Mouse (Mus musculus) c-Kit-positive CD71-negative TER-119-negative erythroid progenitor cells, embryonic 14.5 days (primary cell): ENCODE data around the gene Ppp4r3a.
A peak's percentile ranks its signal among the peaks of the same experiment; 100 is the strongest.
"Not testable (repeated sequence)": the region's sequence is repeated elsewhere in the genome, so short reads cannot be mapped to it uniquely, and the experiment has no call there.

ENCODE experiments used
- DNase-seq: peaks from one replicate; pipeline ENCODE4 v3.0.0-alpha.2; 2013; ENCODE audit warnings: low read depth

Ppp4r3a gene

GRCm38 (mm10) chr12:101083076-101083838 is at the start of gene Ppp4r3a:
Gene Ppp4r3a, minus strand, starts transcription at chr12:101083702.
- peak; percentile 88 for DNase-seq

DNA sequence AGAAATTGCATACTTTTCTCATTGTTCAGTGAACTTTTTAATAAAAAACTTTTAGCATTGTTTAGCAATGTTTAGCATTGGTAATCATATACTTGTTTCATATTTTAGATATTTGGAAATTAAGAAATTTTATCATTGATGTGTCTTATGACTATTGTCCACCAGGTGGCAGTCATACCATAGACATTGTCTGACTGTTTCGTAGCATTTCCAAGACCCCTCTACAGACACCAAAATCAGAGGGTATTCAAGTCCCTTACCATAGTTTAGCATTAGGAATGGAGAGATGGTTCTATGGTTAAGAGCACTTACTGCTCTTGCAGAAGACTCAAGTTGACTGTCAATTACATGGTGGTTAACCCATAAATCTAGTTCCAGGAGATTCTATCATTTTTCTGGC is 39.5 kb upstream of the Ppp4r3a start:
- DNase-seq, result peak; percentile 5

DNA sequence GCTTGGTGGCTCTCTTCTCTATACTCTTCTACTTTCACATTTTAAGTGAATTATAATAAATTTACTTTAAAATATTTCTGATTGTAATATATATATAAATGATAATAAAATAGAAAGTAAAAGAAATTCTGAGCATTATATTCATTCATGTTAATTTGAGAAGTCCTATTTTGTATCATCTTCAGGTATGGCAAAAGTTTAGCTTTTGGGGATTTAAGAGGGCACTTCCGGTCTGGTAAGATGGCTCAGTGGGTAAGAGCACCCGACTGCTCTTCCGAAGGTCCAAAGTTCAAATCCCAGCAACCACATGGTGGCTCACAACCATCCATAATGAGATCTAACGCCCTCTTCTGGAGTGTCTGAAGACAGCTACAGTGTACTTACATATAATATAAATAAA is 38.6 kb upstream of the Ppp4r3a start:
- DNase-seq, result not testable (repeated sequence)

DNA sequence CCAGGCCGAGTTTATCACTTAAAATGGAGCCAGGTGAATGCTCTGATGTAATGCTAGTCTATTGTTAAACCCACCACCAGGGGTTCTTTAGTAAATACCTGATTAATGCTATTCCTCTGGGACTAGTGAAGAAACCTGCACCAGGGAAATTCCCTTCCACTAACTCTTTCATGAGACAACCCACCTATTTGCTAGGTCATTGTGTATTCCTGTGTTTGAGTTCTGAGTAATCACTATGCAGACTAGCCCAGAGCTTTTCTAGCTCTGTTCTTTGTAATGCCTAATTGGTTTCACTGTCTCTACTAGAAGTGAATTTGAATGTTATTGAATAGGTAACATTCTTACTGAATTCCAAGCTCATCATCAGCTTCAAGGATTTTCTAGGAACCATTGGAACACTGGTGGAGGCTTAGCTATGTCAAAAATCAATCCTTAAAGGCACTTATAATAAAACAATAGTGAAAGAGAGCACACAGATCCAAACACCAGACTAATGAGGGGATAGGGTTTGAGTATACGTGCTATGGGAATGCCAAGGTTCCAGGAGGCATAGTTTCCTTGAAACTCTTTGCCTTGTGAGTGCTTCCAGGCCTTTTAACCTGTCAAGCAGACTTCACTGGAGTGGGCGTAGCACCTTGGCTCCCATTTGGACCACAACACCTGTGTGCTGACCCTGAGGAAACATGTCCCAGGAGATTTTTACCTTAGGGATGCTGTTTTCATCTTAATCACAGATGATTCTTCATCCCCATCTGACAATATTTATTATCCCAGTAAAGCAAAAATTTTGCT is 26.5 kb upstream of the Ppp4r3a start:
- DNase-seq, result not testable (repeated sequence)

DNA sequence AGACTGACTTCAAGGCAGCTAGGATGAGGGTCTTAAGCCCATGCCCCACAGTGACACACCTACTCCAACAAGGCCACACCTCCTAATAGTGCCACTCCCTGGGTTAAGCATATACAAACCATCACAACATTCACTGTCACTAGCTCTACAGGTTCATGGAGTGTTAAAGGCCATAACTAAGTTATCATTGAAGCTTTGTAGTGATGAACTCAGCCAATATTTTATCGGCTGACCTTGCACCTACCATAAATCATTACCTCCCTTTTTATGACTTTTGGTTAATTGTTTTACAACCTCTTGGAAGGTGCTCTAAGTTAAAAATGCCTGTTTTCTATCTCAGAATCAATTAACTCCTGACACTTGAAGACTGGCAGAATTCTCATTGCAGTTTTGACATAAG is 24.2 kb upstream of the Ppp4r3a start:
- DNase-seq, result no peak

DNA sequence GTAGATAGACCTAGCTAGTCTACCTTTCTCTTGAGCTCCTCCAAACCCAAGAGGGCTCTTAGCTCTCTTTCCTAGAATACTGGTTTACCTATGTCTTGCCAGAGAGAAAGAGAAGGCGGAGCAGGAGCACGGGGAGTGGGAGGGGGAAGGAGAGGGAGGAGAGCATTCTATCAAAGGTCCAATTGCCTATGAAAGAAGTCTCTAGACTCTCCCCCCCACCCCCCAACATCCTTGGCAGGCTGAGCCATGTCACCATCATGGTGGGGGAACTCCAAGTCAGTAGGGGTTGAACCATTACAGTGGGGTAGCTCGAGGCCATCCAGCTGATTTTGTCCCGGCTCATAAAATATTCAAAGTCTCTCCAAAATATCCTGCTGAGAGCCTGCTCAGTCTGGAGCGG is 22.1 kb upstream of the Ppp4r3a start:
- no peak for DNase-seq

DNA sequence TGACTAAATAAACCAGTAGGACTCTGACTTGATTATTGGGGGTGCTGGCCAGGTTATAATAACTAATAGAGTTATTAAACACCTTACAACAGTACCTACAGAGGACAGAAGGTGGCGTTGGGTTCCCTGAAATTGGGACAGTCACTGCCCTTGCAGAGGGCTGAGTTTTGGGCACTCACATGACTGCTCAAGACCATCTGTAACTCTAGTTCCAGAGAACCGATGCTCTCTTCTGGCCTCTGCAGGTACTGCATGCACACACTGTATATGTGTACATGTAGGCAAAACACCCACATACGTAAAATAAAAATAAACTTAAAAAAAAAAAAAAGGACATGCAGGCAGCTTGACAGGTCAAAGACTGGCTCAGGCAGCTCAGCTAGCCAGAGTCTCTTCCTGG is 19.1 kb upstream of the Ppp4r3a start:
- DNase-seq, result no peak

DNA sequence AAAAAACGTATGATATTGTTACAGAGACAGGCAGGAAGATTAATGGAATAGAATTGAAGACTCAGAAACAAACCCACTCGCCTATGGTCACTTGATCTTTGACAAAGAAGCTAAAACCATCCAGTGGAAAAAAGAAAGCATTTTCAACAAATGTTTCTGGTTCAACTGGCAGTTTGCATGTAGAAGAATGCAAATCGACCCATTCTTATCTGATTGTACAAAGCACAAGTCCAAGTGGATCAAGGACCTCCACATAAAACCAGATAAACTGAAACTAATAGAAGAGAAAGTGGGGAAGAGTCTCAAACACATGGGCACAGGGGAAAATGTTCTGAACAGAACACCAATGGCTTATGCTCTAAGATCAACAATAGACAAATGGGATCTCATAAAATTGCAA is 10.2 kb upstream of the Ppp4r3a start:
- DNase-seq, result not testable (repeated sequence)

GRCm38 (mm10) chr12:101089955-101090354 is 6.5 kb upstream of the Ppp4r3a start:
- DNase-seq, result no peak

DNA sequence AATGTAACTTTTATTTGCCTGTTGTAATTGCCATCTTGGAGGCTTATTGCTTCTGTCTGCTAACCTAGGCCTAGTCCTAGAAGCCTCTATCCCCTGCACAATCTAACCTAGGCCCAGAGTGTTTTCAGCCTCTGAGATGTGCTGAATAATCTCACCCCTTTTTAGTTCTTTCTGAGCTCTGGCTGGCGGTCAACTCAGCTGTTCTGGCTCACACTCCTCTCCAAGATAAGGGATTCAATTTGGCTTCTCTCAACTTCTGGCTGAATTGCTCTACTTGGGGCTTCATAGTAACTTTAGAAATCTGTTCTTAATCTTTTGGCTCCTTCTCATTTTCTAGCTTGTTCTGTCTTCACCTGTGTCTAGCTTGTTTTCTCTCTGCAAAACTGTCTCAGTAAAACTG is 3.9 kb upstream of the Ppp4r3a start:
- no peak for DNase-seq

- DNase-seq, result no peak
These were observed 1.6 kb upstream of the Ppp4r3a start for GRCm38 (mm10) chr12:101084881-101085666.

DNA sequence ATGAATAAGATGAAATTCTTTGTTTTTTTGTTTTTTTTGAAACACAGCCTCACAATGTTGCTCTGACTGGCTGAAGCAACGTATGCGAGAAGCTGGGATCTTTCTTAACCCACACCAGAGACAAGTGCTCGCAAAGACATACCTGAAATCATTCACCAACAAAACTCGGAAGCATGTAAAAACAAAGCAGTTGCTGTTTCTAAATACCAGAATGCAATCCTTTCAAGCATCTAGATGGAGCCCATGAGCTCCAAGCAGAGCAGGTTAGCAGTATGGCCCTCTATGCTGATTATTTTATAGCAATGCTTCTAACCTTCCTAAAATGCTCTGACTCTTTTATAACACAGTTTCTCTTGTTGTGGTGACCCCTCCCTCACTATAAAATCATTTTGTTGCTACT is 735 bp upstream of the Ppp4r3a start:
- no peak for DNase-seq

DNA sequence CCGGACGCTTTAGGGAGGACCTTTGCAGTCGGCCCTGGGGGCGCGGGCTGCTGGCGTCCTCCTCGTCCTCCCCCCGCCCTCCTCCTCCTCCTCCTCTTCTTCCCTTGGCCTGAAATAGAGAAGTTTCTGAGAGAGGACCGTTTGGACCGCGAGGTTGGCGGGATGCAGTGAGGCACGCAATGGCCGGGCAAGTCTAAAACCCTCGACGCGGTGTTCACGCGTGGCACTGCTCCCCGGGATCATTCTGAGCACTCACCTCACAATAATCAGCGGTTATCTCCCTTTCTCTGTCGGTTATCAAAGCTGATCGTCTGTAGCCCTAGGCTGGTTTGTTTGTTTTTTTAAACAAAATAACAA is 315 bp upstream of the Ppp4r3a start:
- no peak for DNase-seq

- DNase-seq, result no peak
These were observed 1.0 kb downstream of the Ppp4r3a start for GRCm38 (mm10) chr12:101082296-101083075.

- no peak for DNase-seq
These were observed 5.5 kb downstream of the Ppp4r3a start for GRCm38 (mm10) chr12:101077955-101078354.

DNA sequence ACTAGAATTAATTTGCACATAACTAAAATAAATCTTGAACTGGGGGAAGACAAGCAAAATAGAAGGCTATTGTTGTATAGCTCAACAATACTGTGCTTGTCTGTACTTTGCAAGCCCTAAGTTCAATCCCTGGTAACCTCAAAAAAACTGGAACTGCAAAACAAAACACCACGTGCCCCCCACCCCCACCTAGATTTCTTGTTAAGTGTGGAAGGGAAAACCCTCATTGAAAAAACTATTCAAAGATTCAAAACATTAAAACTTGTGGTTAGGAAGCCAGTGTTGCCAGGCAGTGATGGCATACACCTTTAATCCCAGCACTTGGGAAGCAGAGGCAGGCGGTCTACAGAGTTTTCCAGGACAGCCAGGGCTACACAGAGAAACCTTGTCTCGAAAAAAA is 8.1 kb downstream of the Ppp4r3a start:
- no peak for DNase-seq

- no peak for DNase-seq
These were observed 8.6 kb downstream of the Ppp4r3a start for GRCm38 (mm10) chr12:101074821-101075429.

GRCm38 (mm10) chr12:101069813-101070212 is 13.7 kb downstream of the Ppp4r3a start:
- DNase-seq, result no peak

DNA sequence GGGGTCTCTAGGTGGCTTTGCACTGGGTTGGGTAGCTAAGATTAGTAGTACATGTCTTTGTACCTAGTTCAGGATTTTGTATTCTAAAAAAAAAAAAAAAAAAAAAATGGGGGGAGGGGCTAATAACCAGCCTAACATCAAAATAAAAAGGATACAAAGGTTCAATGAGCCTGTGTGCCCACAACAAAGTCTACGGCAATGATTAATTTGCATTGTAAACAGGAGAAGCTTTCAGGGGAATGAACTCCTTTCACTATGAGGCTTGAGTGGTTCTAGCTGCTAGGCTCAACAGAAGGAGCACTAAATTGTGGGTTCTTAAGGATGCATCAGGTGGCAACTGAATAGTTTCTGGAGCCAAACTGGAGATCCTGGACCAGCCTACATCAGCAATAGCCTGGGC is 17.2 kb downstream of the Ppp4r3a start:
- no peak for DNase-seq

GRCm38 (mm10) chr12:101039956-101040355 is 43.5 kb downstream of the Ppp4r3a start:
- DNase-seq, result no peak

- peak; percentile 82 for DNase-seq
These were observed 54.4 kb downstream of the Ppp4r3a start, which contains the start of gene Ccdc88c for GRCm38 (mm10) chr12:101028954-101029731. Gene Ccdc88c, minus strand, starts transcription at chr12:101029056.
